Mouse (Mus musculus) bone marrow macrophage, adult 2 months (primary cell): ENCODE measurements around the gene Dok4. TPM values are rescaled to one million over a fixed set of nuclear protein-coding genes. Genes with fewer than 3 reads are reported as not detected.

Experiments
- H3K27ac ChIP-seq: 2 replicates; pipeline ENCODE4 v1.5.1; 2012; ENCODE audit warnings: low read depth, low read length; ENCODE audit not compliant: insufficient read depth
- H3K4me1 ChIP-seq: 2 replicates; pipeline ENCODE4 v1.6.1; 2012; ENCODE audit warnings: low read length; ENCODE audit not compliant: control insufficient read depth, insufficient read depth
- H3K4me3 ChIP-seq: 2 replicates; pipeline ENCODE4 v1.5.1; 2012; ENCODE audit warnings: mild to moderate bottlenecking, low read length, moderate library complexity; ENCODE audit not compliant: insufficient read depth
- CTCF ChIP-seq: IDR thresholded peaks from 2 replicates; pipeline ENCODE4 v1.5.1; 2012; ENCODE audit warnings: low read depth, mild to moderate bottlenecking, low read length, moderate library complexity
- POLR2A ChIP-seq: IDR thresholded peaks from 2 replicates; pipeline ENCODE4 v1.6.1; 2012; ENCODE audit warnings: mild to moderate bottlenecking, low read depth, low read length, borderline replicate concordance
- polyA plus RNA-seq: library from polyadenylated mRNA; stranded (reverse); fragments of >200 nt; gene quantifications from 2 replicates; pipeline ENCODE4 v1.2.4, GENCODE M21; 2012; ENCODE audit not compliant: missing spikeins, insufficient read depth, insufficient read length

Dok4 gene
- polyA plus RNA-seq, 1 experiment = 3.7 TPM

- TF ChIP-seq CTCF = no peak
- TF ChIP-seq POLR2A = no peak
- Histone ChIP-seq H3K4me3 (no peak overlapping the region), H3K27ac (no peak overlapping the region), H3K4me1 (no peaks in the 10 kb centered on the region)
These were observed 38.1 kb upstream of the Dok4 start for GRCm38 (mm10) chr8:94914256-94914655.

DNA sequence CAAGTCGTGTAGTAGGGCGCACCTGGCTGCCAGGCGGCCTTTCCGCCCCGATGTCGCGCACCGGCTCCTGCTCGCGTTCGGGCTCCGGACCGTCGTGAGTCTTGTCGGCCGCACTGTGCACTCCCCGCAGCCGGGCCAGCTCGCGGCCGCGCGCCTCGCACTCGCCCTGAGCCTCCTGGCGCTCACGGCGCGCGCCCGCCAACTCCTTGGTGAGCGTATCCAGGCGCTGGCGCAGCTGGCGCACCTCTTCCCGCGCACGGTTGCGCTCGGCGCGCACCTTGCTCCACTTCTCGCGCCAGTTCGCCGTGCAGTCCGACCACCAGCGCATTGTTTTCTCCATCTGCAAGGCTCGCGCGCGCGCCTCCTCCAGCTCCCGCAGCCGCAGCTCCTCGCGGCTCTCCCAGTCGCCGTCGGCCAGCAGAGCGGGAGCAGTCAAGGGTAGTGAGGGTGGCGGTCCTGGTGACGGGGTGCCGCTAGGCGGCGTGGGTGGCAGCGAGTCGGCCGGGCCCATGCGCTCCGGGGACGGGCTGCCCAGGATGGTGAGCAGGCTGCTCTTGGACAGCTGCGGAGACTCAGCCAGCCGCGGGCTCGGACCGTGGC, 37.0 kb upstream of the Dok4 start:
- no peak overlapping the region for H3K4me3 ChIP-seq
- no peaks in the 10 kb centered on the region for H3K4me1 ChIP-seq
- no peak for TF ChIP-seq CTCF
- no peak for TF ChIP-seq POLR2A
- no peak overlapping the region for H3K27ac ChIP-seq

GRCm38 (mm10) chr8:94908847-94909246, 32.7 kb upstream of the Dok4 start:
- Histone ChIP-seq H3K4me3 (no peak overlapping the region), H3K27ac (no peak overlapping the region), H3K4me1 (no peaks in the 10 kb centered on the region)
- TF ChIP-seq POLR2A = no peak
- peak; percentile 64 for TF ChIP-seq CTCF

DNA sequence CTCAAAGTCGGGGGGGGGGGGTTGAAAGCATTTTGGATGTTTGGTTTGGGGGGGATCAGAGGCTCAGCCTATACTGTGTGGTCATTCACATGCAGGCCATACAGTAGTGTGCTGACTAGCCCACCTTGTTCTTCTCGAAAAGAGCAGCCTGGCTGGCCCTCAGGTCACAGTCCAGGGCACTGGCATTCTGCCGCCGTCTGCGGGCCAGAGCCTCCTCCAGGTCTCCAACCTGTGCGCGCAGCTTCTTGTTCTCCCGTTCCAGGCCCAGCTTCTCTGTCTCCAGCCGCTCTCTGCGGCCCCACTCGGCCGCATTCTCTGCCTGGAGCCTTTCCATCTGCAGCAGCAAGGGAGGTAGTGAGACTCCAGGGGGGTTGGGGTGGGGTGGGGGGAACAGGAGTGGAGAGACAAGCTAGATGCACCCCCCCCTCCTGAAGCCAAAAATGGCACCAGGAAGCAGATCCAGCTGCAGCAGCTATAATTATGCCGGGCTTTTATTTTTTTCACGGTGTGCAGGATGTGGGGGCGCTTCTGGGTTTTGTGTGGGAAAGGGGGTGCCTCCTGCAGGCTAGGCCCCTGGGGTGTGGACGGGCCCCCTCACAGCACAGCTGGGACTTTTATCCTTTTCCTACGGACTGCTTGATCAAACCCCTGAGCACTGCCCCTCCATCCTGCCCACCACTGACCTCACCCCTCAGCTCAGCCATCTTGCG, 31.6 kb upstream of the Dok4 start:
- H3K4me3 ChIP-seq = no peak overlapping the region
- H3K4me1 ChIP-seq = no peaks in the 10 kb centered on the region
- no peak overlapping the region for H3K27ac ChIP-seq
- TF ChIP-seq CTCF (no peak), POLR2A (no peak)

DNA sequence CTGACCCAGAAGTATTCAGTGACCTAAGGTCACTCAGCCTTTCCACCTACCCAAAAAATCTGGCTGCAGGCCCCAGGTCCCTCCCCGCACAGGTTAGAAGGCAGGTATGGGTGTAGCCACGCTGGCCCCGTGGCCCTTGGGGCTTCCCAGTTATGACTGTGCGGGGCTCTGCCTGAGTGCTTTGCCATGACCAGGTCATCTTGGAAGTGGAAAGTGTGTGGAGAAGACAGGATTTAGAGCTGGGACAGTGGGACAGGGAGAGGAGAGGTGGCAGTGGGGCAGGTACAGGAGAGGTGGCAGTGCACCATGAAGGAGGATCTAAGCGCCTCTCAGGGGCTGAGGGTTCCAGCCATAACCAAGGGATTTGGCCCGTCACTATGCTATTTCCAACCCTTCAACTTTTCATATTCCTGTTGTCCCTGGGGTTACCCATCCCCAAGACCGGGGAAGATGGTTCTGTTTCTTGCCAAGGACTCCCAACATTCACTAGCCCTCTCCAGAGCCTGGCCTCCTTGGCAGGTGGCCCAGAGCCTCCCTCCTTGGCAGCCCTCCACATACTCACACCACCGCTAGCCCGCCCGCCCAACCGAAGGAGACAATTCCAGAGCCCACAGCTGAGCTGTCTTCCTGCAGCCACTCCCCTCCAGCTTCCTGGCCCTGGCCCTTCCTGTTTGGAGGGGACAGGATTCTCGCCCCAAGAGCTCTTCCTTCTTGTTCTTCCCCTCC, 28.5 kb upstream of the Dok4 start:
- Histone ChIP-seq H3K27ac (no peak overlapping the region), H3K4me3 (no peak overlapping the region), H3K4me1 (no peaks in the 10 kb centered on the region)
- TF ChIP-seq POLR2A (no peak), CTCF (no peak)

DNA sequence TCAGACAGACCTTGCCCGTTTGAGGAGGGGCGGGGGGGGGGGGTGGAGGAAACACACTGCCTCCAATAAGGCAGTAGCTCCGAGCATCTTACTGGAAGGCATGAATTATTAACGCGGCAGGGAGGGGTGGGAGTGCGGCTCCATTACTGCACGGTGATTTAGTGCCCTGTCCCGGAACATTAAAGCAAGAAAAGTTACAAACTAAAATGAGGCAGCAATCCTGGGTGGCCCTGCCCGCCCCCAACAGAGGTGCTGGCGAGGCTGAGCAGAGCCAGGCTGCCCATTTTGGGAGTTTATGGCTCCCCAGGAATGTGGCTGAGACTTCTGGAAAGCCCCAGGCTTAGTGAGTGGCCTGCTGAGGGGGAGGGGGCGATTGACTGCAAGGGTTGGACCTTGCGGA, 27.6 kb upstream of the Dok4 start:
- H3K4me1 ChIP-seq = no peaks in the 10 kb centered on the region
- no peak for TF ChIP-seq POLR2A
- TF ChIP-seq CTCF = no peak
- no peak overlapping the region for H3K27ac ChIP-seq
- H3K4me3 ChIP-seq = no peak overlapping the region

DNA sequence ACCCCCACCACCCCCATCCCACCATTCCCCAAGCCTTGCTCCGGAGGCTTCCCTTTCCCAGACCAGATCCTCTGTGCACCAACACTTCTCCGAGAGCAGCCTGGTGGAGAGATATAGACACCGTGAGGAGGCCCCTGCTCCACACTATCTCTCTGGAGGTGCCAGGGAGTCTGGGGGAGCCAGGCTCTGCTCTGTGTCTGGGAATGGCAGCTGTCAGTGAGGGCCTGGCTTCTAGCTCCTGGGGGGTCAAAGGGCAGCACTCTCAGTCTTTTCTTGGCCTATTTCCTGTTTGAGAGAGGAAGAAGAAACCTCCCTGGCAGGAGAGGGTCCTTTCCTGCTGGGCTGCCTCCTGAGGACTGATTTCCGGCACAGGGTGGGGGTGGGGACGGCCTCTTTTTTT, 24.9 kb upstream of the Dok4 start:
- H3K4me3 ChIP-seq = no peak overlapping the region
- TF ChIP-seq POLR2A (no peak), CTCF (no peak)
- H3K4me1 ChIP-seq = no peaks in the 10 kb centered on the region
- H3K27ac ChIP-seq = no peak overlapping the region

- Histone ChIP-seq H3K4me3 (no peak overlapping the region), H3K4me1 (no peaks in the 10 kb centered on the region), H3K27ac (no peak overlapping the region)
- TF ChIP-seq POLR2A (no peak), CTCF (no peak)
These were observed 24.5 kb upstream of the Dok4 start for GRCm38 (mm10) chr8:94900617-94901016.

DNA sequence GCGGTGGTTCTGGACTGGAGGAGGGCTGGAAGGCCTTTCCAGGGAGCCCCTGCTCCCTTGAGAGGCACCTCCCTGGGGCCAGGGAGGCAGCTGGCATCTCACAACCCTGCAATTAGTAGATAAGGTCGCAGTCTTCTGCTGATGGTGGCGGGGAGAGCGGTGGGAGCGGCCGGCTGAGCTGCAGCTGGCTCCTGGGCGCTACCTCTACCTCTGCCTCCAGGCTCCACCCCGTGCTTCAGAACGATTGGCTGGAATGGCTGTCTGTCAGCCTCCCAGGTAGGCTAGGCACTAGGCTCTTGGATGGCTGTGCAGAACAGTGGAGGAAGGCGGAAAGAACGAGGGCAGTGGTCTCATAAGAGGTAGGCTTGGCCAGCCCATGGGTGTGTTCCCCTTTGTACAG, 23.1 kb upstream of the Dok4 start:
- Histone ChIP-seq H3K4me1 (no peaks in the 10 kb centered on the region), H3K4me3 (no peak overlapping the region), H3K27ac (no peak overlapping the region)
- TF ChIP-seq POLR2A (no peak), CTCF (no peak)

DNA sequence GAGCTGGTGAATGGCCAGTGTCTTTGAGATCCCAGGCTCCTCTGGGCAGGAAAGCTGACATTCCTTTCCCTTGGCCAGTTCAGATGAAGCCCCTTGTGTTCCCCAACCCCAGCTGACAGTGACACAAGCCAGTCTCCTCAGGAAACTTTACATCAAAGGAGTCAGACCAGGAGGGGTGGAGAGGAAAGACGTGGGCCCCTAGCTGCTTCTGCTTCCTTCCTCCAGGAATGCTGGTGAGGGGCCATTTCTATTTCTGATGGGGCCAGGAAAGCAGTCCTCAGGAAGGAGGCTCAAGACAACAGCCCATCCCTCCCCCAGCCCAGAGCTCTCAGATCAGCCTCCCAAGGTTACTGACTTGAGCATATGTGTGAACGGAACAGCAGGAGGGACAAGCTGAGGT, 16.8 kb upstream of the Dok4 start:
- H3K4me1 ChIP-seq = no peaks in the 10 kb centered on the region
- H3K4me3 ChIP-seq = no peak overlapping the region
- TF ChIP-seq POLR2A (no peak), CTCF (no peak)
- no peak overlapping the region for H3K27ac ChIP-seq
